Mouse (Mus musculus) lung, postnatal 0 days (tissue): ENCODE data around the gene Amigo1.

Experiments
- CTCF ChIP-seq: IDR thresholded peaks from 2 replicates; pipeline ENCODE4 v1.5.1; 2016; ENCODE audit warnings: antibody characterized with exemption, mild to moderate bottlenecking
- EP300 ChIP-seq: IDR thresholded peaks from 2 replicates; pipeline ENCODE4 v1.6.1; 2016; ENCODE audit warnings: antibody characterized with exemption, mild to moderate bottlenecking, control low read depth

GRCm38 (mm10) chr3:108140786-108141185, 45.3 kb upstream of the Amigo1 start:
- TF ChIP-seq CTCF (no peak), EP300 (no peak)
